Mouse (Mus musculus) adrenal gland, postnatal 4 days (tissue): ENCODE data around the gene Hnf4a. TPM values are rescaled to one million over a fixed set of nuclear protein-coding genes. Genes with fewer than 3 reads are reported as not detected.
"Not testable (repeated sequence)": the region's sequence is repeated elsewhere in the genome, so short reads cannot be mapped to it uniquely, and the experiment has no call there.

ENCODE experiments used
- DNase-seq, 2 experiments: peaks; one replicate each; pipeline ENCODE4 v3.0.0; 2021 to 2022; ENCODE audit warnings: low spot score in 2 of 2, mixed read lengths in 2 of 2
- total RNA-seq, 2 experiments: library from RNA; stranded (reverse); gene quantifications; 2 replicates each; pipeline ENCODE4 v1.2.3; 2021

Hnf4a gene
- total RNA-seq, 2 experiments from 2014 or later = 14.7 to 18.9 TPM

GRCm38 (mm10) chr2:163616652-163617227, 110.1 kb downstream of the Hnf4a start:
- DNase-seq = no peak

- DNase-seq = no peak
Observed at GRCm38 (mm10) chr2:163617232-163617863, 110.7 kb downstream of the Hnf4a start.

GRCm38 (mm10) chr2:163617874-163618273, 111.3 kb downstream of the Hnf4a start:
- DNase-seq = no peak

- DNase-seq = no peak
Observed at GRCm38 (mm10) chr2:163620451-163620850, 113.8 kb downstream of the Hnf4a start.

- not testable (repeated sequence) for DNase-seq
Observed at GRCm38 (mm10) chr2:163621401-163621800, 114.8 kb downstream of the Hnf4a start.

Other genes with a start within 250 kb of the Hnf4a start
- 10 to 100 TPM in 1 of 2 experiments, 1 to 10 TPM in 1; 9.3 to 13.0 TPM for gene Jph2, start 108.8 kb upstream of the Hnf4a start, total RNA-seq
- 10 to 100 TPM; 34.7 to 36.6 TPM for gene Oser1, start 82.1 kb upstream of the Hnf4a start, total RNA-seq
- gene Gdap1l1, start 68.3 kb upstream of the Hnf4a start, total RNA-seq = 10 to 100 TPM in 1 of 2 experiments, 1 to 10 TPM in 1; 9.7 to 10.3 TPM
- gene Fitm2, start 34.2 kb upstream of the Hnf4a start, total RNA-seq = 10 to 100 TPM; 41.4 to 46.4 TPM
- gene R3hdml, start 14.5 kb upstream of the Hnf4a start, total RNA-seq = 1 to 10 TPM in 1 of 2 experiments, not detected in 1; 4.6 TPM
- 10 to 100 TPM; 27.9 to 30.5 TPM for gene Ttpal, start 95.5 kb downstream of the Hnf4a start, total RNA-seq
- gene Serinc3, start 138.3 kb downstream of the Hnf4a start, total RNA-seq = 100 to 1,000 TPM; 413 to 434 TPM
- gene Pkig, start 151.6 kb downstream of the Hnf4a start, total RNA-seq = 10 to 100 TPM; 67.4 to 72.8 TPM
- gene Ada, start 243.4 kb downstream of the Hnf4a start, total RNA-seq = 1 to 10 TPM; 6.1 TPM